Mouse (Mus musculus) R1 (cell line): ENCODE measurements around the gene Emp1.

Experiments
- DNase-seq: peaks from one replicate; pipeline ENCODE4 v3.0.0-alpha.2; 2018; ENCODE audit warnings: low read depth, low spot score

Gene Emp1

DNA sequence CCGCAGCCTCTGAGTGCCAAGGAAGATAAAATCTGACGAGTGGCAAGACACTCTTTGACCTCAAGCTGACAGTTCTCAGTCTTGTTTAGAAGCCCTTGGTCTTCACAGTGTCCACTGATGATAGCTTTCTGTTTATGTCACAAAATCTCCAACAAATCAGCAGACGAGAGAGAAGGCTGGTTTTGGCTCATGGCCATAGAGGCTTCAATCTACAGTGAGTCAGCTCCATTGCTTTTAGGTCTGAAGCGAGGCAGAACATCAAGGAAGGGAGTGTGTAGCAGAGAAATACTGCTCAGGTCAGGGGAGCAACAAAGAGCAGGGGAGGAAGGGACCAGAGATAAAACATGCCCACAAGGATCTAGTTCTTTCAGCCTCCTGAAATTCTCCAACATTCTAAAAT, 45.0 kb downstream of the Emp1 start:
- DNase-seq = no peak

DNA sequence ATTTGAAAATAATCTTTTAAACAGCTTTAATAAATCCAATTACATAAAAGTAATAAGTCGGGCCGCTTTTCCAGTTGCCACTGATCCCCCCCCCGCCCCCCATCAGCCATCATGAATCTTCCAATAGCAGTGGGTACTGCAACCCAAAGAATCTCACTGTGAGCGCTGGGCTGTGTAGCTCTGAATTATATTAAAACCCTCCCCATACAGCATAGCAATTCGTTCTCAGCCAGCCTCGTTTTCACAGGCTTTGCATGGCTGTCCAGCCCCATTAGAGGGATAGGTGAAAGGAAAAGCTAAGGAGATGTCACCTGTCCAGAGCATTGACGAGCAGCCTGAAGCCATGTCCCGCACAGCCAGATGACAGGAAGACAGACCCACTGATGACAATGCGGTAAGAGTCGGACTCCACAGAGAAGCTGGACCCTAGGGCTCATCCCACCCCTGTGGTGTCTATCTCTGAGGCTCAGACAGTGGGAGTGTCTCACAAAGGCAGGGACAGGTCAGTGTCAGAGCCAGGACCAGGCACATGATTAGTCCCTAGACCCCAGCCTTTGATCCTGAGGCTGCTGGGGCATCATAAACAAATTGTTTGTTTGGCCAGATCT, 49.5 kb downstream of the Emp1 start:
- DNase-seq = no peak

DNA sequence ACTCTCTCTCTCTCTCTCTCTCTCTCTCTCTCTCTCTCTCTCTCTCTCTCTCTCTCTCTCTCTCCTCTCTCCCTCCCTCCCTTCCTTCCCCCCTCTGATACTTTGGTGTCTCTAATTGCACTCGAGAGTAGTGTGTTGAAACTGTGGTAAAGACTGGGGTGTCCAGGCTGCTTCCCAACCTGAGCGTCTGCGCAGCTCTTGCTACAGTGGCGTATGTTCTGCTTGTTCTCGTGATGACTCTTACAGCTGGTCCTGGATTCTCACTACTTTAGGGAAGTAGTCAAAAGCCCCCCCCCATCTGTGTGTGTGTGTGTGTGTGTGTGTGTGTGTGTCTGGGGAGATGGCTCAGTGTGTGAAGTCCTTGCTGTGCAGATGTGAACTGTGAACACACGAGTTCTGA, 50.3 kb downstream of the Emp1 start:
- no peak for DNase-seq

DNA sequence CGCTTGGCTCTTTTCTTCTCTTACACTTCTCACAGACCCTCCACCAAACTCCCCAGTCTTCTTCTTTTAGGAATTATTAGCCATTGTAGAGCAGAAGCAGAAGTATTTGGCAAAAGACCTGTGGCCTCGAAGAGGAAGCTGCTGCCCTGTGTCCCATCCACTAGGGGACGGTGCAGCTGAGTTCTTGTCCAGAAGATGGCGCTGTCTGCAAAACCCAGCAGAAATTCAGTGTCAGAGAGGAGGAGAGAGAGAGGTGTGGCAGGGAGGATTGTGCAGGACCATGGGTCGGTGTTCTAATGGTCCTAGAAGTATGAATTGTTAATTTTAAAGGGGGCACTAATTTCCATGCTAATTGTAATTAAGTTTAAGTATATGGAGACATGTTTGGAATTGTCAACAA, 55.1 kb downstream of the Emp1 start:
- peak; percentile 79 for DNase-seq

DNA sequence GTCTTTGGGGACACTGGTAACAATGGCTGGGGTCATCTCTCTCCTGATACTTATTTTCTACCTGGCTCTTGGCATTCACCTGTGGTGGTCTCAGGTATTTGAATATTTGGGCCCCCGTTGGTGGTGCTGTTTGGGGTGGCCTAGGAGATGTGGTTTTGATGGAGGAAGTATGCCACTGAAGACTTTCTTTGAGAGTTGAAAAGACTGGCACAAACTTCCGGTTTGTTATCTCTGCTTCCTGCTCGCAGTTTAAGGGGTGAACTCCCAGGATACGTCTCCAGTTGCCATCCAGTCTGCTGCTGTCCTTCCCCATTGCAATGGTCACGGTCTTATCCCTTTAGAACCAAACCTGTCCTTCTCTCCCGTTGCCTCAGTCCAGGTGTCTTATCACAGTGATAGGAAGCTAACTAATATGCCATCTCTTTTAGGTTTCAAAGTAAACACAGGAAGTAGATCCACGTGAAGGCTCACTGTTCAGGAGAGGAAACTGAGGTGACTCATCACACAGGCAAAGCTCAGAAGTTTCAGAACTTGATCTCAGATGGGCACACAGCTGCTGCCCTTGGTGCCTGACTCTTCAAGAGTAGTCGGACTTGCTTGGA, 56.0 kb downstream of the Emp1 start:
- DNase-seq = no peak

GRCm38 (mm10) chr6:135428246-135428645, 65.9 kb downstream of the Emp1 start:
- no peak for DNase-seq

DNA sequence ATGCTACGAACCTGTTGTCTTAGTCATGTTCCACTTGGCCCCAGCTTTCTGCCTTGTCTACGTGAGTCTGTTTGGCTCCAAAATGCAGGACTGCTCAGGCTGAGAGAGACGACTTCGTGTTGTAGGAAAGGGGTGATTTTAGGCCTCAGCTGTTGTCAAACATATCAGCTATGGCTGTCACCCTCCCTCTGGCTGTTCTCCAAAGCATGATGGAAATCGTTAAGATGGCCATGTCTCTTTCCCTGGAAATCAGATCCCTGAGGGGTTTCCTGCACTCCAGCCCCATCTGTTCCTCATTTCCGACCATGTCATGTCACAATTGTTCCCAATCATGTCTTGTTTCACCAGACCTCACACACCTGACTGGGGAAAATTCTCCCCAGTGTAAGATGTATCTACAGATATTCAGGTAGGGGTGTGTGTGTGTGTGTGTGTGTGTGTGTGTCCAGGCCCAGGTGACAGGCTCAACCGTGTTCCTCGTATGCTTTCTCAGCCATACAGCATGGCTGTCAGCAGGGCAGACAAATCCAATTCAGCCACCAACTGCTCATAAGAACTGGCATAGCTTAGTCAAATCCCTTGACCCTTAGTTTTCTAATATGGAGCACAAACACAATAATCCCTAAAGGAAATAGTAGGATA, 67.0 kb downstream of the Emp1 start:
- no peak for DNase-seq

GRCm38 (mm10) chr6:135430441-135430970, 68.2 kb downstream of the Emp1 start:
- DNase-seq = no peak
